Mouse (Mus musculus): Measurements from ENCODE around the gene Vsig4. TPM values are rescaled to one million over a fixed set of nuclear protein-coding genes. Genes with fewer than 3 reads are reported as not detected.

Vsig4 gene
- polyA plus RNA-seq (2014; fragmentation: Nextera tagmentation; extraction: Ambion mirVana): not detected in 2 replicates

DNA sequence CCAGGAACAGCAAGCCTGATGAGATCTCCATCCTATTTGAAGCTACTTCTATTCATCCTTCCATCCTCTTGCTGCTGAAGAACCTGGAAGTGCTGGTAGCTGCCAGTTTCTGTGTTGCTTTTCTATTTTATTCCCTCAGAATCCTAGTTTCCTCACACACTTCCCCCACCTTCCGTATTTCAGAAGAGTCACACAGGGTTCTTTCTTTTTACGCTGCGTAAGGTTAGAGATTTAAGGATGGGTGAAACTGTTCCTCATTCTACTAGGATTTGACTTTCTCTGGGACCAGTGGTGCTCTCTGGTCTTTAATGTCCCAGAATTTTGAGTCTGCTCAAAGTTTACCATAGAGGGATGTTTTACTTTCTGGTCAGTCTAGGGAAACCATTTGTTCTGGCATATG lies at the start of gene Vsig4:
TSS of gene Vsig4 (minus strand) at position 101 of the 400 bp plus-strand sequence.
- H3K4me3 ChIP-seq (ENCODE audit: low read depth, low read length): no peak within 1 kb of the TSS
- no peaks in the 10 kb centered on the region for H3K4me1 ChIP-seq (ENCODE audit: control insufficient read depth, insufficient read depth, low read length)
- H3K9me3 ChIP-seq (ENCODE audit: control insufficient read depth, low read length): no peaks in the 10 kb centered on the region
- H3K36me3 ChIP-seq (ENCODE audit: control insufficient read depth, insufficient read depth, low read length): no peaks in the 10 kb centered on the region
- H3K4me2 ChIP-seq (ENCODE audit: low read depth, severe bottlenecking): no peak within 1 kb of the TSS
- ATAC-seq (ENCODE audit: insufficient number of reproducible peaks, low FRiP score, low TSS enrichment, low read depth): no peak
- no peak within 1 kb of the TSS for H3K9ac ChIP-seq (ENCODE audit: low read length)
- 94% methylated on average over 3 of the region's 3 CpGs for WGBS
- no peak for DNase-seq (ENCODE audit: low spot score)
- H3K27ac ChIP-seq (replicated peaks; ENCODE audit: low read depth, low read length): no peak within 1 kb of the TSS
- H3K27me3 ChIP-seq (ENCODE audit: control insufficient read depth, insufficient read depth, low read length): no peaks in the 10 kb centered on the region

DNA sequence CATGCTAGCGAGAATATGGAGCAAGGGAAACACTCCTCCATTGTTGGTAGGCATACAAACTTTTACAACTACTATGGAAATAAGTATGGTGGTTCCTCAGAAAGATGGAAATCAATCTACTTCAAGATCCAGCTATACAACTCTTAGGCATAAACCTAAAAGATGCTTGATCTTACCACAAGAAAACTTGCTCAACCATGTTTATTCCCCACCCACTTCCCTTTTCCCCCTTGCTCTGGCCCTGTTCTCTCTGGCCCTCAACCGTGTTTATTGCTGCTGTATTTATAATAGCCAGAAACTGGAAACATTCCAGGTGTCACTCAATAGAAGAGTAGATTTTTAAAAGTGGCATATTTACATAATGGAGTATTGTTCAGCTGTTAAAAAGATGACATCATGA lies 45.9 kb upstream of the Vsig4 start:
- H3K27ac ChIP-seq (replicated peaks; ENCODE audit: low read depth, low read length): no peak overlapping the region
- H3K9ac ChIP-seq (ENCODE audit: low read length): no peak overlapping the region
- H3K27me3 ChIP-seq (ENCODE audit: control insufficient read depth, insufficient read depth, low read length): no peaks in the 10 kb centered on the region
- no peaks in the 10 kb centered on the region for H3K9me3 ChIP-seq (ENCODE audit: control insufficient read depth, low read length)
- 77% methylated on average over 2 of the region's 2 CpGs for WGBS
- DNase-seq (ENCODE audit: low spot score) (no peak), ATAC-seq (ENCODE audit: insufficient number of reproducible peaks, low FRiP score, low TSS enrichment, low read depth) (no peak)
- no peak overlapping the region for H3K4me3 ChIP-seq (ENCODE audit: low read depth, low read length)
- no peaks in the 10 kb centered on the region for H3K36me3 ChIP-seq (ENCODE audit: control insufficient read depth, insufficient read depth, low read length)
- no peak overlapping the region for H3K4me2 ChIP-seq (ENCODE audit: low read depth, severe bottlenecking)
- no peaks in the 10 kb centered on the region for H3K4me1 ChIP-seq (ENCODE audit: control insufficient read depth, insufficient read depth, low read length)

DNA sequence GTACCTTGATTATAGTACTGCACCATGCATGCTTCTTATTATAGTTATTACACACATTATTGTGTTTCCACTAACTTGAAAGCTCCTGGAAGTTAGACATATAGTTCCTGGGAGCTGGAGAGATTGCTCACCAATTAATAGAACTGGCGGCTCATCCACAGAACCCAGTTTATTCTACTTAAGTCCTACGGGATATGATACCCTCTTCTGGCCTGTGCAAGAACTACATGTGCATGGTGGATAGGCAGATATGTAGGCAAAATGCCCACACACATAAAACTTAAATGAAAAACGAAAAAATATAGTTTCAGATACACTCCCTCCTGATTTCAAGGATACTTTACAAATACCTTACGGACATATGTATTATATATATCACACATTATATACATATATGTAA lies 36.5 kb upstream of the Vsig4 start:
- Histone ChIP-seq H3K4me3 (ENCODE audit: low read depth, low read length) (no peak overlapping the region), H3K9ac (ENCODE audit: low read length) (no peak overlapping the region), H3K4me1 (ENCODE audit: control insufficient read depth, insufficient read depth, low read length) (no peaks in the 10 kb centered on the region), H3K9me3 (ENCODE audit: control insufficient read depth, low read length) (no peaks in the 10 kb centered on the region), H3K27ac (replicated peaks; ENCODE audit: low read depth, low read length) (no peak overlapping the region), H3K4me2 (ENCODE audit: low read depth, severe bottlenecking) (no peak overlapping the region), H3K27me3 (ENCODE audit: control insufficient read depth, insufficient read depth, low read length) (no peaks in the 10 kb centered on the region), H3K36me3 (ENCODE audit: control insufficient read depth, insufficient read depth, low read length) (no peaks in the 10 kb centered on the region)
- WGBS: 57% methylated on average over 4 of the region's 4 CpGs
- no peak for DNase-seq (ENCODE audit: low spot score)
- no peak for ATAC-seq (ENCODE audit: insufficient number of reproducible peaks, low FRiP score, low TSS enrichment, low read depth)

GRCm38 (mm10) chrX:96256509-96256908 lies 36.7 kb downstream of the Vsig4 start:
- ATAC-seq (ENCODE audit: insufficient number of reproducible peaks, low FRiP score, low TSS enrichment, low read depth): no peak

DNA sequence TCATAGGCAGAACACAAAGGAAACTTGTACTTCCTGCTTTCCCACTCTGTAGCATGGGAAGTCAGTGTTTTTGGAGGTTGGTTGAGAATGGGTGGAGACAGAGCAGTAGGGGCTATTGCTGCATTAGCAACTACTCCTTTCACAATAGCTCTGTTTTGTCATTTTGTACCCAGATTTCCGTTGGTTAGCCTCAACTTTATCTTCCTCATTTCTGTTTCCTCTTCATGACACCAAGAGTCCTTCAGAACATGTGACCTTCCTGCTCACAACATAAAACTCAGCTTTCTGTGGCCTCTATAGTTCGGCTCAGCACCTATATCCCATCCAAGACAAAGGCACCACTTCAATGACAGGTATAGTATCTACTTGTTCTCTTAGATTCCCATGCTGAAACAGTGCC lies 53.6 kb downstream of the Vsig4 start:
- no peaks in the 10 kb centered on the region for H3K27me3 ChIP-seq (ENCODE audit: control insufficient read depth, insufficient read depth, low read length)
- no peak overlapping the region for H3K4me2 ChIP-seq (ENCODE audit: low read depth, severe bottlenecking)
- H3K4me1 ChIP-seq (ENCODE audit: control insufficient read depth, insufficient read depth, low read length): no peaks in the 10 kb centered on the region
- no peak overlapping the region for H3K4me3 ChIP-seq (ENCODE audit: low read depth, low read length)
- WGBS: 65% methylated on average over 2 of the region's 2 CpGs
- ATAC-seq (ENCODE audit: insufficient number of reproducible peaks, low FRiP score, low TSS enrichment, low read depth) (no peak), DNase-seq (ENCODE audit: low spot score) (no peak)
- H3K27ac ChIP-seq (replicated peaks; ENCODE audit: low read depth, low read length): no peak overlapping the region
- no peak overlapping the region for H3K9ac ChIP-seq (ENCODE audit: low read length)
- H3K36me3 ChIP-seq (ENCODE audit: control insufficient read depth, insufficient read depth, low read length): no peaks in the 10 kb centered on the region
- no peaks in the 10 kb centered on the region for H3K9me3 ChIP-seq (ENCODE audit: control insufficient read depth, low read length)

More at GRCm38 (mm10) chrX:96256509-96256908, 36.7 kb downstream of the Vsig4 start:
- Histone ChIP-seq H3K27ac (replicated peaks; ENCODE audit: low read depth, low read length) (no peak overlapping the region), H3K4me3 (ENCODE audit: low read depth, low read length) (no peak overlapping the region), H3K9ac (ENCODE audit: low read length) (no peak overlapping the region), H3K4me2 (ENCODE audit: low read depth, severe bottlenecking) (no peak overlapping the region), H3K9me3 (ENCODE audit: control insufficient read depth, low read length) (no peaks in the 10 kb centered on the region), H3K4me1 (ENCODE audit: control insufficient read depth, insufficient read depth, low read length) (no peaks in the 10 kb centered on the region), H3K27me3 (ENCODE audit: control insufficient read depth, insufficient read depth, low read length) (no peaks in the 10 kb centered on the region), H3K36me3 (ENCODE audit: control insufficient read depth, insufficient read depth, low read length) (no peaks in the 10 kb centered on the region)
- DNase-seq (ENCODE audit: low spot score): no peak

DNA sequence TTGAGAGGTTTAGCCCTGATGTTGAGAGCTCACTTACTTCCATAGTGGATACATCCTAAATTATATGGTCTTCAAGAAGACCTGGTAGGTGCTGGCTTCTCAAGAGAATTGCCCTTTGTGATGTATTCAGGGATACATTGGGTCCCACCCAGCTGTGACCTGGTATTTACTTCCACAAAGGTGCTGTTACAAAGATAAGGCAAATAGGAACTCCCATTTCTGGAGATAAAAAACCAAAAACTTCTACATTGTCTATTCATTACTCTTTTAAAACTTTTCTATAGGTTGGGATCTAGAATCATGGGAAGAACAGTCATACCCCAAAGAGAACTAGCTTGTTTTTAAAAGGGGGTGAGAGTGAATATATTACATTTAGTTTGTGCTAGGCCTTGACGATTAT lies 54.2 kb downstream of the Vsig4 start:
- WGBS: 91% methylated on average over 1 of the region's 1 CpGs
- H3K4me1 ChIP-seq (ENCODE audit: control insufficient read depth, insufficient read depth, low read length): no peaks in the 10 kb centered on the region
- no peak overlapping the region for H3K4me2 ChIP-seq (ENCODE audit: low read depth, severe bottlenecking)
- H3K27ac ChIP-seq (replicated peaks; ENCODE audit: low read depth, low read length): no peak overlapping the region
- H3K36me3 ChIP-seq (ENCODE audit: control insufficient read depth, insufficient read depth, low read length): no peaks in the 10 kb centered on the region
- no peaks in the 10 kb centered on the region for H3K27me3 ChIP-seq (ENCODE audit: control insufficient read depth, insufficient read depth, low read length)
- H3K9me3 ChIP-seq (ENCODE audit: control insufficient read depth, low read length): no peaks in the 10 kb centered on the region
- DNase-seq (ENCODE audit: low spot score) (no peak), ATAC-seq (ENCODE audit: insufficient number of reproducible peaks, low FRiP score, low TSS enrichment, low read depth) (no peak)
- H3K4me3 ChIP-seq (ENCODE audit: low read depth, low read length): no peak overlapping the region
- H3K9ac ChIP-seq (ENCODE audit: low read length): no peak overlapping the region

DNA sequence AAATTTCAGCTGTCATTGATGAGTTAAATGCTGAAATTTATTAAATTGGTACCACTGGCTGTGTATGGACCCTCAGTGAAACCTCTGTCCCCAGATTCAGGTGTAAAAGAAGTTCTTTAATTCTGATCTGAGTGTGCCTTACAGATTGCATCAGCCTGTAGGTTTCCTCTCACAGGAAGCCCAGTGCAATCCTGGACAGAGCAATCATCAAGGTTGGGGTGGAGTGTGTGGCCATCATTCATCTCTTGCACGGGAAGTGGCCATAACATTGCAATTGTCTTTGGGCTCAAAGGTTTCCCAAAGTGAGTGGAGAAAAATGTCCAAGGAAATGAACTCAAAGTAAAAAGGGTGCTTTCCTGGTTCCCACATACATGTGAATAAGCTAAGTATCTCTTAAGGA lies 57.5 kb downstream of the Vsig4 start:
- ATAC-seq (ENCODE audit: insufficient number of reproducible peaks, low FRiP score, low TSS enrichment, low read depth): no peak
- no peaks in the 10 kb centered on the region for H3K9me3 ChIP-seq (ENCODE audit: control insufficient read depth, low read length)
- no peaks in the 10 kb centered on the region for H3K27me3 ChIP-seq (ENCODE audit: control insufficient read depth, insufficient read depth, low read length)
- no peak overlapping the region for H3K27ac ChIP-seq (replicated peaks; ENCODE audit: low read depth, low read length)
- no peak overlapping the region for H3K9ac ChIP-seq (ENCODE audit: low read length)
- H3K4me3 ChIP-seq (ENCODE audit: low read depth, low read length): no peak overlapping the region
- no peaks in the 10 kb centered on the region for H3K36me3 ChIP-seq (ENCODE audit: control insufficient read depth, insufficient read depth, low read length)
- no peaks in the 10 kb centered on the region for H3K4me1 ChIP-seq (ENCODE audit: control insufficient read depth, insufficient read depth, low read length)
- 88% methylated on average over 1 of the region's 1 CpGs for WGBS
- no peak for DNase-seq (ENCODE audit: low spot score)
- H3K4me2 ChIP-seq (ENCODE audit: low read depth, severe bottlenecking): no peak overlapping the region

DNA sequence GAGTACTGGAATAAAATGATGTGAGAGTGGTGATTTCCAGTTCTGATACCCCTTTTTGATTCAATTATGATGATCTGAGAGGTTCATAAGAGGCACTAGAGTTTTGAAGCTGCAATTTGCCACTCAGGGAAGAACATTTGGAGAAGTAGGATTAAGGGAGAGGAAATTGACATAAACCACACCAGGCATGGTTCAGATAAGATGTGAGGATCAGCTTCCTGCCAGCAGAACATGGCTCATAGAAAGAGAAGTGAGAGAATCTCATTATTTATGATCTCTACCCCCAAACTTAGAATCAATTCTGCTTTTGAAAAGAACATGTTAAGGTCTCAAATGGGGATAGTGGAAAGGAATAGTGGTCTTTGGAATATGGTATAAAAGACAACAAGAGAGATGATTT lies 66.2 kb downstream of the Vsig4 start:
- Histone ChIP-seq H3K9ac (ENCODE audit: low read length) (no peak overlapping the region), H3K27ac (replicated peaks; ENCODE audit: low read depth, low read length) (no peak overlapping the region), H3K36me3 (ENCODE audit: control insufficient read depth, insufficient read depth, low read length) (no peaks in the 10 kb centered on the region), H3K4me3 (ENCODE audit: low read depth, low read length) (no peak overlapping the region), H3K27me3 (ENCODE audit: control insufficient read depth, insufficient read depth, low read length) (no peaks in the 10 kb centered on the region), H3K9me3 (ENCODE audit: control insufficient read depth, low read length) (no peaks in the 10 kb centered on the region), H3K4me1 (ENCODE audit: control insufficient read depth, insufficient read depth, low read length) (no peaks in the 10 kb centered on the region), H3K4me2 (ENCODE audit: low read depth, severe bottlenecking) (no peak overlapping the region)
- ATAC-seq (ENCODE audit: insufficient number of reproducible peaks, low FRiP score, low TSS enrichment, low read depth) (no peak), DNase-seq (ENCODE audit: low spot score) (no peak)

GRCm38 (mm10) chrX:96225474-96225873 lies 67.8 kb downstream of the Vsig4 start:
- Histone ChIP-seq H3K4me2 (ENCODE audit: low read depth, severe bottlenecking) (no peak overlapping the region), H3K9me3 (ENCODE audit: control insufficient read depth, low read length) (no peaks in the 10 kb centered on the region), H3K4me3 (ENCODE audit: low read depth, low read length) (no peak overlapping the region), H3K9ac (ENCODE audit: low read length) (no peak overlapping the region), H3K36me3 (ENCODE audit: control insufficient read depth, insufficient read depth, low read length) (no peaks in the 10 kb centered on the region), H3K27me3 (ENCODE audit: control insufficient read depth, insufficient read depth, low read length) (no peaks in the 10 kb centered on the region), H3K4me1 (ENCODE audit: control insufficient read depth, insufficient read depth, low read length) (no peaks in the 10 kb centered on the region), H3K27ac (replicated peaks; ENCODE audit: low read depth, low read length) (no peak overlapping the region)
- DNase-seq (ENCODE audit: low spot score) (no peak), ATAC-seq (ENCODE audit: insufficient number of reproducible peaks, low FRiP score, low TSS enrichment, low read depth) (no peak)

Measured in limb, embryonic 11.5 days (tissue).